Mouse (Mus musculus) embryonic stem cell, embryonic (primary cell): ENCODE results near the gene Lrp8.

ENCODE experiments used
- CTCF ChIA-PET, 4 experiments: fragments of 300-600 bp in 2 of 4; fragments of 350-600 bp in 2 of 4; sonication (Branson Sonifier 250); formaldehyde crosslinking; loops; one replicate each; lab custom pipeline; 2022; ENCODE audit warnings: inconsistent platforms in 2 of 4; lab: Charles Lee
- POLR2A ChIA-PET, 4 experiments: fragments of 300-600 bp in 2 of 4; fragments of 350-600 bp in 2 of 4; sonication (Branson Sonifier 250); formaldehyde crosslinking; loops; one replicate each; lab custom pipeline; 2022; ENCODE audit warnings: antibody characterized with exemption in 4 of 4, inconsistent platforms in 1 of 4; lab: Charles Lee

Lrp8 gene

GRCm38 (mm10) chr4:107920336-107920735 is 118.3 kb downstream of the Lrp8 start:
- POLR2A ChIA-PET: interaction anchor here in 1 of 4 experiments (2.5 kb wide), 1 partner anchor 30 kb away, joined by 10 read pairs; the partner anchor contains the start of gene 0610037L13Rik

DNA sequence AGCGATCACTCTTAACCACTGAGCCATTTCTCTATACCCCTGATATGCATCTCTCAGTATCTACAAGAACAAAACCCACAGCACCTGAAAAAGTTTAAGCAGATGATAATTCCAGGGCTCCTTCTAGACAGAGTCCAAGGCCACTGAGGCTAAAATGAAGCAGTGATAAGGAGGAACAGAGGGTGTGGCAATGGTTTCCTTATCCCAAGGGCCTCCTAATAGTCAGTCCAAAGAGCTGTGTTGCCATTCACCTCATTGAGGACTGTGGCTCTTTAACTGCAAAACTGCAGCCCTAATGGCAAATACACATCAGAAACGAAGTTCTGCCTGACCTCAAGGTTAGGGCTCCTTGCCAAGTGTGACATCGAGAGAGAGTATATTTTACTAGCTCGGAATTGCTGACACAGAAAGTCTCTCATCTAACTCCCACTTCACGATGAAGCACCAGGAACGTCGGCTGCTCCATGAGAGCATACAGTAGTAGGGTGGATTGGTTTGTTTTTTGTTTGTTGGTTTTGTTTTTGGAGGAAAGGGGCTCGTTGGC is 119.2 kb downstream of the Lrp8 start:
- ChIA-PET POLR2A (interaction anchor here in 2 of 4 experiments (0.6 to 2.5 kb wide), 3 partner anchors 11 to 31 kb away, joined by 3 to 10 read pairs (median 3); partner anchors contain the start of gene 0610037L13Rik (in 1 of the 2)), CTCF (no interaction called here)

More at GRCm38 (mm10) chr4:107920336-107920735, 118.3 kb downstream of the Lrp8 start:
- CTCF ChIA-PET: no interaction called here

GRCm38 (mm10) chr4:107921952-107922351 is 119.9 kb downstream of the Lrp8 start:
- POLR2A ChIA-PET: interaction anchor here in 3 of 4 experiments (0.6 to 2.5 kb wide), 4 partner anchors 12 to 824 kb away, joined by 3 to 10 read pairs (median 4); partner anchors contain the start of gene 0610037L13Rik (in 2 of the 3)
- CTCF ChIA-PET: interaction anchor here in 1 of 4 experiments (1.5 kb wide), 1 partner anchor 15 kb away, joined by 4 read pairs; no protein-coding TSS in a partner anchor

- ChIA-PET CTCF (interaction anchor here in 2 of 4 experiments (0.5 to 1.5 kb wide), 3 partner anchors 14 to 378 kb away, joined by 3 to 4 read pairs (median 3); partner anchors contain the start of gene Zyg11b (in 1 of the 2)), POLR2A (interaction anchor here in 3 of 4 experiments (0.7 to 1.8 kb wide), 19 partner anchors 8 to 405 kb away, joined by 3 to 6 read pairs (median 3); partner anchors contain the start of genes 0610037L13Rik (in 2 of the 3) and Coa7 (in 1 of the 3))
Observed at GRCm38 (mm10) chr4:107923145-107923802, 121.2 kb downstream of the Lrp8 start, which contains the start of gene Cpt2. Gene Cpt2, minus strand, starts transcription at chr4:107923610.

DNA sequence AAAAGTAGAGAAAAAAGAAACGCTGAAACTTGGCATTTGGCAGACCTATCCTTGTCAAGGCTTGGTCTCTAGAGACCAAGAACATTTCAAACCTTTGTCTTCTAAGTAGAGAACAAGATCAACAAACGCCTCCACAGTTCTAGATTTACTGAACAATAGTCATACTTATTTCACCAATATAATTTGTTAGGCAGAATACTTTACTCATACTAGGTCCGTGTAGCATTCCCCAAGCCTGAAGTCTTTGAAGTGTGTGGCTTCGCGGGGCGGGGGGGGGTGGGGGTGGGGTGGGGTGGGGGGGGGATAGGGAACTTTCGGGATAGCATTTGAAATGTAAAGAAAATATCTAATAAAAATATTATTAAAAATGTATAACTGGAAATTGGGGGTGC is 121.7 kb downstream of the Lrp8 start:
- POLR2A ChIA-PET: interaction anchor here in 3 of 4 experiments (0.7 to 1.8 kb wide), 16 partner anchors 9 to 404 kb away, joined by 3 to 6 read pairs (median 3); partner anchors contain the start of genes 0610037L13Rik (in 2 of the 3) and Coa7 (in 1 of the 3)
- CTCF ChIA-PET: no interaction called here
